Mouse (Mus musculus) heart, embryonic 10.5 days (tissue): ENCODE data around the gene Eif4h. TPM values are rescaled to one million over a fixed set of nuclear protein-coding genes. Genes with fewer than 3 reads are reported as not detected.
"Not testable (repeated sequence)": the region's sequence is repeated elsewhere in the genome, so short reads cannot be mapped to it uniquely, and the experiment has no call there.

ENCODE experiments used
- DNase-seq: peaks from one replicate; pipeline ENCODE4 v3.0.0-alpha.2; 2017; ENCODE audit warnings: low spot score
- H3K27ac ChIP-seq: fragments of 300-500 bp; sonication (generic); 2 replicates; pipeline ENCODE4 v1.5.1; 2016; ENCODE audit warnings: mild to moderate bottlenecking
- H3K27me3 ChIP-seq: fragments of 300-500 bp; sonication (generic); 2 replicates; pipeline ENCODE4 v1.6.1; 2016; ENCODE audit warnings: mild to moderate bottlenecking; ENCODE audit not compliant: poor library complexity, insufficient read depth, severe bottlenecking
- H3K36me3 ChIP-seq: fragments of 300-500 bp; sonication (generic); 2 replicates; pipeline ENCODE4 v1.6.1; 2016; ENCODE audit warnings: mild to moderate bottlenecking, moderate library complexity
- H3K4me1 ChIP-seq: fragments of 300-500 bp; sonication (generic); 2 replicates; pipeline ENCODE4 v1.6.1; 2016; ENCODE audit warnings: mild to moderate bottlenecking
- H3K4me3 ChIP-seq: fragments of 300-500 bp; sonication (generic); 2 replicates; pipeline ENCODE4 v1.5.1; 2016; ENCODE audit warnings: mild to moderate bottlenecking, moderate library complexity
- H3K9me3 ChIP-seq: fragments of 300-500 bp; sonication (generic); 2 replicates; pipeline ENCODE4 v1.6.1; 2016; ENCODE audit warnings: mild to moderate bottlenecking, moderate library complexity
- WGBS: fragments of 180-500 bp; shearing (Covaris S2); methylation state at CpG from one replicate; pipeline ENCODE4 v1.1.7; 2016; 5-methylcytosine and 5-hydroxymethylcytosine counted together
- polyA plus RNA-seq: library from polyadenylated mRNA; unstranded; fragments of >200 nt; fragmentation: Nextera tagmentation; extraction: Ambion mirVana; gene quantifications from 2 replicates; pipeline ENCODE4 v1.2.1, GENCODE M21; 2016

Gene Eif4h
- polyA plus RNA-seq, 1 experiment from 2014 or later: 453 TPM

DNA sequence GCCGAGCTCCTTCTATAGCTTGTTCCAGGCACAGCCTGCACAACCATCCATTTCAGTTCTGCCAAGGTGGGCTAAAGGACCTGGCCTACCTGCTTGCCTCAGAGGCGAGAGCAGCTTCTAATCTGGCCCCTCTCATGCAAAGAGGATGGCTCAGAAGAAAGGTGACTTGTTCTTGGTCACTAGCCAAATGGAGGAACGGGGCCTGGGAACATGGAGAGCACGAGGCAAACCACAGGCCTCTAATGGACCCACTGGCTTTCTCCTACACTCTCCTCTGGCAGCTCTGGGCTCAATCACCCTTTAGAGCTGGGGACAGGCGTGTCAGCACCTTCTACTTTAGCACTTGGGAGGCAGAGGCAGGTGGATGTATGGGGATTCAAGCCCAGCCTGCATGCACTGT lies 35.7 kb upstream of the Eif4h start:
- Histone ChIP-seq H3K4me3 (no peak overlapping the region), H3K36me3 (peaks cover 21% of the 10 kb centered on the region), H3K4me1 (peaks cover 53% of the 10 kb centered on the region), H3K27me3 (0 out of 2 replicates have a peak, but pooled peaks cover 4% of the 10 kb centered on the region), H3K9me3 (no peaks in the 10 kb centered on the region), H3K27ac (peak overlapping the region; percentile 92; the same call in 1 of the 2 replicates)
- DNase-seq: no peak
- WGBS: 51% methylated on average over 5 of the region's 5 CpGs

DNA sequence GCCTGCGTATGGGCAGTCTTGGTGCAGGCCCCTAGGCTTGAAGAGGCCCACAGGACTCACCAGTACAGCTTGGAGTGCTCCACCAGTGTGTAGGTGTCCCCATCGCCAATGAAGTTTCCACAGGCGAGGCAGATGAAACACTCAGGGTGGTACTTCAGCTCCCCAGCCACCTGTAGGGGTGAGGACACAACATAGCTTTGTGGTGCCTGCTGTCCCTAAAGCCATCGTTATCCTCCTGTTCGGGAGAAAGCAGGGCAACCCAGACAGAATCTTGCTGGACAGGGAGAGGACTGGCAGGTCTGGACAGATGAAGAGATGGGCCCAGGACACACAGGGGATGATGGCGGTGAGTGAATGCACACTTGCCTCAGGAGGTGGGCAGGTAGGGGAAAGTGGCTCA lies 33.3 kb upstream of the Eif4h start:
- Histone ChIP-seq H3K27ac (no peak overlapping the region), H3K27me3 (no peaks in the 10 kb centered on the region), H3K4me3 (no peak overlapping the region), H3K36me3 (peaks cover 33% of the 10 kb centered on the region), H3K4me1 (peaks cover 35% of the 10 kb centered on the region), H3K9me3 (no peaks in the 10 kb centered on the region)
- no peak for DNase-seq
- WGBS: 92% methylated on average over 6 of the region's 6 CpGs

- peaks cover 37% of the 10 kb centered on the region for H3K36me3 ChIP-seq
- 89% methylated on average over 1 of the region's 1 CpGs for WGBS
Measured at GRCm38 (mm10) chr5:134672198-134672516, 32.9 kb upstream of the Eif4h start.

DNA sequence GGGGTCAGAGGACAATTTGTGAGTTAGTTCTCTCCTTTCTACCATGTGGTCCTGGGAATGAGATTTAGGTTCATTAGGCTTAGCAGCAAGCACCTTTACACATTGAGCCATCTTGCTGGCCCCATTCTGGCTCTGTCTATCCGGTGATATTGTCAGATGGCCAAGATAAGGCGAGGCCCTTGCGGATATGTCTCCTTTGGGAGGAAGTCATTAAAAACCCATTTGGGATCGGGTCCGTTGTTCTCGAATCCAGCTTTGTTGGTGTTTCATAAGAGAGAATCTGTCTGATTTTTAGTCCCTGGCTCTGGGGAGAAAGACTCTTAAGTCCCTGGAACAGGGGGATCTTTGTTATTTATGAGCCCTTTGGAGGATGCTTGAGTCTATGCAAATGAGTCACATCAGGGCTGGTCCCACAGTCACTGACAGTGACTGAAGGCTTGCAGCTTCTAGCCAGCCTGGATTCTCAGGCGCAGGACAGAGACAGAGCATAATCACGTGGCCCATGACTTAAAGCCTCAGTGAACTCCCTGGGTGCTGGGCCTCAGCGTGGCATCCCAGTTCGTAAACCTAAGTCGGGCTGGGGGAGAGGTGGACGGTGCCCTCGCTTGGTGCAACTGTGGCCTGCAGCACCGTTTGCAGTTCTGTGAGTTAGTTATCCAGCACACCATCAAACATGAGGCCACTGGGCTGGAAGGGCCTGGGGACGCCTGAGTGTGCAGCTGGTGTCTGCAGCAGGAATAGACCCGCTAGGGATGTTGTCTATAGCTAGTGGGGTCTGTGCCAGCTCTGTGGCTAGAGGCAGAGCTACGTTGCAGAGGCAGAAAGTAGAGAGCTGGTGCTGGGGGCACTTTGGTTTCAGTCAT lies 32.3 kb upstream of the Eif4h start:
- WGBS: 80% methylated on average over 17 of the region's 17 CpGs
- no peak overlapping the region for H3K4me3 ChIP-seq
- H3K36me3 ChIP-seq: peaks cover 37% of the 10 kb centered on the region
- no peaks in the 10 kb centered on the region for H3K27me3 ChIP-seq
- no peak for DNase-seq
- peak overlapping the region; percentile 29; the same call in 1 of the 2 replicates for H3K27ac ChIP-seq
- no peaks in the 10 kb centered on the region for H3K9me3 ChIP-seq
- peaks cover 24% of the 10 kb centered on the region for H3K4me1 ChIP-seq

More at GRCm38 (mm10) chr5:134672198-134672516, 32.9 kb upstream of the Eif4h start:
- Histone ChIP-seq H3K27ac (no peak overlapping the region), H3K4me1 (peaks cover 30% of the 10 kb centered on the region), H3K4me3 (no peak overlapping the region), H3K27me3 (no peaks in the 10 kb centered on the region), H3K9me3 (no peaks in the 10 kb centered on the region)
- DNase-seq: no peak

- Histone ChIP-seq H3K27ac (no peak overlapping the region), H3K27me3 (no peaks in the 10 kb centered on the region), H3K9me3 (no peaks in the 10 kb centered on the region), H3K4me1 (peaks cover 5% of the 10 kb centered on the region; the same call in 1 of the 2 replicates), H3K36me3 (peaks cover 54% of the 10 kb centered on the region), H3K4me3 (no peak overlapping the region)
- 75% methylated on average over 20 of the region's 20 CpGs for WGBS
- no peak for DNase-seq
Measured at GRCm38 (mm10) chr5:134669001-134669708, 29.9 kb upstream of the Eif4h start.

DNA sequence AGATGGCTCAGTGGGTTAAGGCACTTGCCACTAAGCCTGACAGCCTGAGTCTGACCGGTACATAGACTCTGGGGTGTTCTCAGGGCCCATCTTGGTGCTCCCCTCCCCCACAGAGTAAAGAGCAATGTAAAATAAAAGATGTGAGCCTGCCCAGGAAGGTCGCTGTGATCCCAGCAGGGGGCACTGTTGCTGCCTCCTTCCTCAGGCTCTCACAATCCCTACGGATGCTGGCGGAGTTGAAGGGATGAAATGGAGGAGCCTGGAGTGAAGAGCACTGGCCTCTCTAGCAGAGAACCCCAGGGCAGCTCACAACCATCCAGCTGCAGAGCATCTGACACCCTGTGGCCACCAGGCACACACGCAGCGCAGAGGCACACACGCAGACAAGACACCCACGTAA lies 29.2 kb upstream of the Eif4h start:
- H3K27ac ChIP-seq: no peak overlapping the region
- H3K4me3 ChIP-seq: no peak overlapping the region
- no peaks in the 10 kb centered on the region for H3K27me3 ChIP-seq
- H3K4me1 ChIP-seq: peaks cover 5% of the 10 kb centered on the region; the same call in 1 of the 2 replicates
- no peak for DNase-seq
- no peaks in the 10 kb centered on the region for H3K9me3 ChIP-seq
- H3K36me3 ChIP-seq: peaks cover 58% of the 10 kb centered on the region
- 30% methylated on average over 8 of the region's 8 CpGs for whole genome bisulfite sequencing

DNA sequence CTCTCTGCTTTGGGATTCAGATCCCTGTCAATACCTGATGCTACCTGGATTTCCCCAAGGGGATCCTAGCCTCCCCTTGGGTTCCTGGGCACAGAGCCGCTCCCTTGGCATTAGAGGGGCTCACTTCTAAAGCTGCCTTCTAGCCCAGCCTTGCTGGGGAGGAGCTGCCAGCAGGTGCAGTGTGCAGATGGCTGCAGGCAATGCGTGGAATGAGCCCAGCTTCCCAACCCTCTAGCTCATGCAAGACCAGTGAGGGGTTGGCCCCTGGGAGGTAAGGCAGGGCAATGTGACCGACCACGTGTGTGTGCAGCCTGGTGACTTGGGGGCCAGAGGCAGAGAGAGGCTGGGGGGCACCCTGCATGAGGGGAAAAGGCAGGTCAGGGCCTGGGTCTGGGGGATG lies 17.4 kb upstream of the Eif4h start:
- Histone ChIP-seq H3K9me3 (no peaks in the 10 kb centered on the region), H3K27ac (no peak overlapping the region), H3K4me3 (no peak overlapping the region), H3K36me3 (peaks cover 32% of the 10 kb centered on the region), H3K4me1 (peaks cover 3% of the 10 kb centered on the region; the same call in 1 of the 2 replicates), H3K27me3 (no peaks in the 10 kb centered on the region)
- no peak for DNase-seq
- 75% methylated on average over 4 of the region's 4 CpGs for WGBS

DNA sequence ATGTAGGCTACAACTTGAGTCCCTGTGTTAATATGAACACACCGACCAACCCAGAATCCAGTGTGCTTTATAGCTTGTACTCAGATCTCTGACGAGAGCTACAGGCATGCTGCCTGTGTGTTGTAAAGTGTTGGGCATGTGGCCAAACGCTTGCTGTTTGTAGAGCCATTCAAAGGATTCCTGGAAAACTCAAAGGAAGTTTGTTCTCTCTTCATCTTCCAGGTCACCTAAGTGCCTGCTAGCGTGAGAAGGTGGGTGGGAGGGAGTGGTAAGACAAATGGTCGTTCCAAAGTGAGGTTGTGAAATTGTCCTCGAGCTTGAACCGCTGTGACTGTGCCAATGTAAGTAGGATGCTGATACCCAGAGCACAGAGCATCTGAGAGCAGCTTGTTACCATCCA lies 12.7 kb upstream of the Eif4h start:
- no peaks in the 10 kb centered on the region for H3K4me1 ChIP-seq
- no peak overlapping the region for H3K27ac ChIP-seq
- no peaks in the 10 kb centered on the region for H3K9me3 ChIP-seq
- no peak overlapping the region for H3K4me3 ChIP-seq
- no peak for DNase-seq
- H3K36me3 ChIP-seq: peaks cover 4% of the 10 kb centered on the region
- no peaks in the 10 kb centered on the region for H3K27me3 ChIP-seq
- 59% methylated on average over 7 of the region's 7 CpGs for WGBS

DNA sequence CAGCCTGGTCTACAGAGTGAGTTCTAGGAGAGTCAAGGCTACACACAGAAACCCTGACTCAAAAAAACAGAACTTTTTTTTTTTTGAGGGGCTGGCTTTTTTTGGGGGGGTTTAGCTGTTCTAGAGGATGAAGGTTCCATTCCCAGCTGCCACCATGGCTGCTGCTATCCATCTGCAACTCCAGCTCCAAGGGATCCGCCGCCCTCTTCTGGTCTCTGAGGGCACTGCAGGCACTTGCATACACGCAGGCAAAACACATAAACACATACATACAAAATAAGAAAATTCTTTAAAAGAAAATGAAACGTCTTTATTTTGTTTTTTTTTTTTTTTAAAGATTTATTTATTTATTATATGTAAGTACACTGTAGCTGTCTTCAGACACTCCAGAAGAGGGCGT lies 11.6 kb upstream of the Eif4h start:
- Histone ChIP-seq H3K27ac (no peak overlapping the region), H3K36me3 (no peaks in the 10 kb centered on the region), H3K9me3 (no peaks in the 10 kb centered on the region), H3K4me1 (no peaks in the 10 kb centered on the region), H3K4me3 (no peak overlapping the region), H3K27me3 (no peaks in the 10 kb centered on the region)
- WGBS: 42% methylated on average over 5 of the region's 5 CpGs
- DNase-seq: no peak

- not testable (repeated sequence) for H3K4me1 ChIP-seq, H3K4me3 ChIP-seq, DNase-seq, H3K27me3 ChIP-seq, H3K27ac ChIP-seq, H3K36me3 ChIP-seq, H3K9me3 ChIP-seq
- WGBS: 76% methylated on average over 4 of the region's 4 CpGs
Measured at GRCm38 (mm10) chr5:134648976-134649375, 9.7 kb upstream of the Eif4h start.

GRCm38 (mm10) chr5:134647394-134647793 lies 8.1 kb upstream of the Eif4h start:
- no peaks in the 10 kb centered on the region for H3K9me3 ChIP-seq
- no peaks in the 10 kb centered on the region for H3K27me3 ChIP-seq
- no peak overlapping the region for H3K4me3 ChIP-seq
- no peak for DNase-seq
- no peak overlapping the region for H3K27ac ChIP-seq
- peaks cover 6% of the 10 kb centered on the region; the same call in 1 of the 2 replicates for H3K4me1 ChIP-seq
- 66% methylated on average over 2 of the region's 2 CpGs for WGBS
- no peaks in the 10 kb centered on the region for H3K36me3 ChIP-seq

DNA sequence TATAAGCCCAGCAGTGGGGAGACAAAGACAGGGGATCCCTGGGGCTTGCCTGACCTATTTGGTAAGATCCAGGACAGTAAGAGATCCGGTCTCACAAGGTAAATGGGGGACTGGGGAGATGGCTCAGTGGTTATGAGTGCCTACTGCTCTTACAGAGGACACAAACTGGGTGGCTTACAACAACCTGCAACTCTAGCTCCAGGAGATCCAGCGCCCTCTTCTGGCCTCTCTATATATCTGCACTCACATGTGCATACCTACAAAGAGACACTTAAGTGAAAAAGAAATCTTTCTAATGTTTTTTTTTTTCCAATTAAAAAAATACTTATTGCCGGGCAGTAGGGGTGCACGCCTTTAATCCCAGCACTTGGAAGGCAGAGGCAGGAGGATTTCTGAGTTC lies 7.2 kb upstream of the Eif4h start:
- WGBS: 66% methylated on average over 4 of the region's 4 CpGs
- Histone ChIP-seq H3K4me1 (peaks cover 6% of the 10 kb centered on the region; the same call in 1 of the 2 replicates), H3K9me3 (no peaks in the 10 kb centered on the region), H3K36me3 (no peaks in the 10 kb centered on the region), H3K27me3 (no peaks in the 10 kb centered on the region), H3K27ac (no peak overlapping the region), H3K4me3 (no peak overlapping the region)
- DNase-seq: no peak

- H3K9me3 ChIP-seq: no peaks in the 10 kb centered on the region
- no peak for DNase-seq
- no peak overlapping the region for H3K4me3 ChIP-seq
- no peaks in the 10 kb centered on the region for H3K27me3 ChIP-seq
- WGBS: 55% methylated on average over 8 of the region's 8 CpGs
- H3K27ac ChIP-seq: no peak overlapping the region
- no peaks in the 10 kb centered on the region for H3K36me3 ChIP-seq
- H3K4me1 ChIP-seq: peaks cover 6% of the 10 kb centered on the region; the same call in 1 of the 2 replicates
Measured at GRCm38 (mm10) chr5:134644643-134645118, 5.4 kb upstream of the Eif4h start.
